Mouse (Mus musculus): ENCODE data around the gene Arhgap28. TPM values are rescaled to one million over a fixed set of nuclear protein-coding genes. Genes with fewer than 3 reads are reported as not detected.

Gene Arhgap28
- polyA plus RNA-seq, 1 experiment from 2014 or later = 32.8 TPM

GRCm38 (mm10) chr17:68004581-68005330 is 836 bp upstream of the Arhgap28 start:
- H3K36me3 ChIP-seq = no peaks in the 10 kb centered on the region
- peaks cover 44% of the 10 kb centered on the region for H3K4me1 ChIP-seq (replicated peaks)
- DNase-seq (ENCODE audit: low spot score) = peak; percentile 12
- H3K4me3 ChIP-seq = peak overlapping the region; percentile 76
- H3K27ac ChIP-seq = peak overlapping the region; percentile 95
- no peaks in the 10 kb centered on the region for H3K9me3 ChIP-seq
- H3K27me3 ChIP-seq (ENCODE audit: insufficient read depth, poor library complexity, severe bottlenecking) = no peaks in the 10 kb centered on the region
- WGBS = 10% methylated on average over 10 of the region's 10 CpGs

- no peak for DNase-seq (ENCODE audit: low spot score)
- H3K27ac ChIP-seq = peak overlapping the region; percentile 95
- 39% methylated on average over 17 of the region's 17 CpGs for WGBS
Observed at GRCm38 (mm10) chr17:68002608-68003595, 1.0 kb downstream of the Arhgap28 start.

GRCm38 (mm10) chr17:67999801-68000200 is 4.1 kb downstream of the Arhgap28 start:
- H3K4me1 ChIP-seq (replicated peaks) = peaks cover 62% of the 10 kb centered on the region
- WGBS = 55% methylated on average over 8 of the region's 8 CpGs
- DNase-seq (ENCODE audit: low spot score) = no peak

More at GRCm38 (mm10) chr17:68002608-68003595, 1.0 kb downstream of the Arhgap28 start:
- Histone ChIP-seq H3K27me3 (ENCODE audit: insufficient read depth, poor library complexity, severe bottlenecking) (no peaks in the 10 kb centered on the region), H3K4me1 (replicated peaks) (peaks cover 44% of the 10 kb centered on the region), H3K4me3 (peak overlapping the region; percentile 76), H3K9me3 (no peaks in the 10 kb centered on the region), H3K36me3 (no peaks in the 10 kb centered on the region)

GRCm38 (mm10) chr17:67996769-67997155 is 7.2 kb downstream of the Arhgap28 start:
- no peaks in the 10 kb centered on the region for H3K36me3 ChIP-seq
- 0 out of 2 replicates have a peak overlapping the region, but pooled peaks have one; percentile 29 for H3K27ac ChIP-seq
- H3K4me3 ChIP-seq = no peak overlapping the region
- DNase-seq (ENCODE audit: low spot score) = no peak
- no peaks in the 10 kb centered on the region for H3K9me3 ChIP-seq
- WGBS = 78% methylated on average over 7 of the region's 7 CpGs
- peaks cover 34% of the 10 kb centered on the region for H3K4me1 ChIP-seq (replicated peaks)
- H3K27me3 ChIP-seq (ENCODE audit: insufficient read depth, poor library complexity, severe bottlenecking) = no peaks in the 10 kb centered on the region

More at GRCm38 (mm10) chr17:67999801-68000200, 4.1 kb downstream of the Arhgap28 start:
- Histone ChIP-seq H3K27me3 (ENCODE audit: insufficient read depth, poor library complexity, severe bottlenecking) (no peaks in the 10 kb centered on the region), H3K4me3 (no peak overlapping the region), H3K36me3 (no peaks in the 10 kb centered on the region), H3K27ac (peak overlapping the region; percentile 23; the same call in 1 of the 2 replicates), H3K9me3 (no peaks in the 10 kb centered on the region)

GRCm38 (mm10) chr17:67996097-67996768 is 7.7 kb downstream of the Arhgap28 start:
- no peaks in the 10 kb centered on the region for H3K27me3 ChIP-seq (ENCODE audit: insufficient read depth, poor library complexity, severe bottlenecking)
- H3K36me3 ChIP-seq = no peaks in the 10 kb centered on the region
- H3K4me3 ChIP-seq = no peak overlapping the region; the same call in 1 of the 2 replicates
- no peaks in the 10 kb centered on the region for H3K9me3 ChIP-seq
- 17% methylated on average over 14 of the region's 14 CpGs for WGBS
- peak; percentile 30 for DNase-seq (ENCODE audit: low spot score)
- peak overlapping the region; percentile 29; the same call in 1 of the 2 replicates for H3K27ac ChIP-seq
- H3K4me1 ChIP-seq (replicated peaks) = peaks cover 33% of the 10 kb centered on the region

GRCm38 (mm10) chr17:67995277-67995819 is 8.6 kb downstream of the Arhgap28 start:
- H3K27ac ChIP-seq = no peak overlapping the region; the same call in 1 of the 2 replicates
- no peak overlapping the region for H3K4me3 ChIP-seq
- no peaks in the 10 kb centered on the region for H3K36me3 ChIP-seq
- no peaks in the 10 kb centered on the region for H3K27me3 ChIP-seq (ENCODE audit: insufficient read depth, poor library complexity, severe bottlenecking)
- 83% methylated on average over 2 of the region's 2 CpGs for WGBS
- DNase-seq (ENCODE audit: low spot score) = no peak
- no peaks in the 10 kb centered on the region for H3K9me3 ChIP-seq
- peaks cover 30% of the 10 kb centered on the region for H3K4me1 ChIP-seq (replicated peaks)

GRCm38 (mm10) chr17:67994861-67995260 is 9.1 kb downstream of the Arhgap28 start:
- Histone ChIP-seq H3K27me3 (ENCODE audit: insufficient read depth, poor library complexity, severe bottlenecking) (no peaks in the 10 kb centered on the region), H3K9me3 (no peaks in the 10 kb centered on the region), H3K36me3 (no peaks in the 10 kb centered on the region), H3K4me1 (replicated peaks) (peaks cover 34% of the 10 kb centered on the region), H3K27ac (no peak overlapping the region), H3K4me3 (no peak overlapping the region)
- no peak for DNase-seq (ENCODE audit: low spot score)
- 83% methylated on average over 7 of the region's 7 CpGs for WGBS

- Histone ChIP-seq H3K4me1 (replicated peaks) (peaks cover 46% of the 10 kb centered on the region), H3K9me3 (no peaks in the 10 kb centered on the region), H3K27me3 (ENCODE audit: insufficient read depth, poor library complexity, severe bottlenecking) (no peaks in the 10 kb centered on the region), H3K36me3 (no peaks in the 10 kb centered on the region), H3K27ac (no peak overlapping the region), H3K4me3 (no peak overlapping the region)
- 94% methylated on average over 2 of the region's 2 CpGs for WGBS
- no peak for DNase-seq (ENCODE audit: low spot score)
Observed at GRCm38 (mm10) chr17:67993371-67994045, 10.4 kb downstream of the Arhgap28 start.

- H3K36me3 ChIP-seq = no peaks in the 10 kb centered on the region
- peaks cover 30% of the 10 kb centered on the region for H3K4me1 ChIP-seq (replicated peaks)
- no peak overlapping the region for H3K4me3 ChIP-seq
- no peak for DNase-seq (ENCODE audit: low spot score)
- 0 out of 2 replicates have a peak overlapping the region, but pooled peaks have one; percentile 14 for H3K27ac ChIP-seq
- 0 out of 2 replicates have a peak, but pooled peaks cover 4% of the 10 kb centered on the region for H3K9me3 ChIP-seq
- 45% methylated on average over 5 of the region's 5 CpGs for WGBS
- no peaks in the 10 kb centered on the region for H3K27me3 ChIP-seq (ENCODE audit: insufficient read depth, poor library complexity, severe bottlenecking)
Observed at GRCm38 (mm10) chr17:67989716-67990115, 14.2 kb downstream of the Arhgap28 start.

- WGBS = 47% methylated on average over 15 of the region's 15 CpGs
- Histone ChIP-seq H3K36me3 (no peaks in the 10 kb centered on the region), H3K4me1 (replicated peaks) (peaks cover 30% of the 10 kb centered on the region), H3K27me3 (ENCODE audit: insufficient read depth, poor library complexity, severe bottlenecking) (no peaks in the 10 kb centered on the region), H3K27ac (0 out of 2 replicates have a peak overlapping the region, but pooled peaks have one; percentile 14), H3K9me3 (0 out of 2 replicates have a peak, but pooled peaks cover 4% of the 10 kb centered on the region), H3K4me3 (no peak overlapping the region)
- DNase-seq (ENCODE audit: low spot score) = peak; percentile 65
Observed at GRCm38 (mm10) chr17:67988920-67989621, 14.8 kb downstream of the Arhgap28 start.

GRCm38 (mm10) chr17:67985532-67985931 is 18.4 kb downstream of the Arhgap28 start:
- Histone ChIP-seq H3K4me3 (no peak overlapping the region), H3K9me3 (0 out of 2 replicates have a peak, but pooled peaks cover 4% of the 10 kb centered on the region), H3K36me3 (no peaks in the 10 kb centered on the region), H3K27ac (no peak overlapping the region), H3K27me3 (ENCODE audit: insufficient read depth, poor library complexity, severe bottlenecking) (no peaks in the 10 kb centered on the region), H3K4me1 (replicated peaks) (peaks cover 29% of the 10 kb centered on the region)
- 43% methylated on average over 4 of the region's 4 CpGs for WGBS
- peak; percentile 16 for DNase-seq (ENCODE audit: low spot score)

Measured in hindbrain, embryonic 10.5 days (tissue).